Mouse (Mus musculus): ENCODE results near the gene Olfr490.

DNA sequence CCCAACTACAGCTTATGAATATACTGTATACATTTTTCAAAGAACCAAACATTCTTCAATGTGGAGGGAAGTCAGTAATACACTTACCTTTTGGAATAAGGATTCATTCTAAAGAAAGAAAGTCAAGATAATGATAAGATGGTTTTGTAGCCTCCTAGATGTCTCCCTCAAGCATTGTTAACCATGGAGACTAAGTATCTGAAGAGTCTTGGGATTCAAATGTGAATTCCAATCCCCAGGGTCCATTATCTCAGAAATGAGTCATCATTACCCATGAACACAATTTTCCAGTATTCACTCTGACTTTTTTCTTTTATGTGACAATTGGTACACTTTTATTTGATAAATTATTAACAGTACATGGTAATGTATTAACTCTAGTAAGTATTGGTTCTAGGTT lies at the start of gene Olfr490:
- no peak for TF ChIP-seq CTCF (IDR thresholded peaks at IDR 0.05; ENCODE audit: low read depth, low read length)
- no peak for TF ChIP-seq POLR2A (IDR thresholded peaks at IDR 0.05; ENCODE audit: insufficient read depth, low read length)
